Mouse (Mus musculus) olfactory bulb, adult 2 months (tissue): ENCODE measurements around the gene Braf. TPM values are rescaled to one million over a fixed set of nuclear protein-coding genes. Genes with fewer than 3 reads are reported as not detected.

Experiments used
- H3K27ac ChIP-seq: fragments of 200-500 bp; 2 replicates; pipeline ENCODE4 v1.5.1; 2012; ENCODE audit warnings: low read depth, low read length; ENCODE audit not compliant: insufficient read depth
- H3K4me1 ChIP-seq: fragments of 200-500 bp; 2 replicates; pipeline ENCODE4 v1.6.1; 2012; ENCODE audit warnings: low read length; ENCODE audit not compliant: control insufficient read depth, insufficient read depth
- H3K4me3 ChIP-seq: fragments of 200-500 bp; 2 replicates; pipeline ENCODE4 v1.5.1; 2012; ENCODE audit warnings: mild to moderate bottlenecking, low read depth, low read length, moderate library complexity; ENCODE audit not compliant: insufficient read depth
- CTCF ChIP-seq: fragments of 200-500 bp; IDR thresholded peaks from 2 replicates; pipeline ENCODE4 v1.5.1; 2012; ENCODE audit warnings: low read depth, mild to moderate bottlenecking, low read length, moderate library complexity; ENCODE audit not compliant: insufficient read depth
- POLR2A ChIP-seq: fragments of 200-500 bp; IDR thresholded peaks from 2 replicates; pipeline ENCODE4 v1.6.1; 2012; ENCODE audit warnings: mild to moderate bottlenecking, low read depth, low read length, moderate library complexity; ENCODE audit not compliant: insufficient read depth
- WGBS: fragments of 180-500 bp; shearing (Covaris S2); methylation state at CpG from one replicate; pipeline ENCODE4 v1.1.7; 2018; 5-methylcytosine and 5-hydroxymethylcytosine counted together
- polyA plus RNA-seq: library from polyadenylated mRNA; stranded (reverse); fragments of >200 nt; gene quantifications from 2 replicates; pipeline ENCODE4 v1.2.4, GENCODE M21; 2012; ENCODE audit warnings: low replicate concordance; ENCODE audit not compliant: missing spikeins, insufficient read depth, insufficient read length

Gene Braf
- polyA plus RNA-seq, 1 experiment = not detected

GRCm38 (mm10) chr6:39592401-39593214 lies 132.7 kb downstream of the Braf start, which contains the start of gene Ndufb2:
TSS of gene Ndufb2 (plus strand) at chr6:39592574.
- peaks cover 3% of the 10 kb centered on the region for H3K4me1 ChIP-seq
- peak within 1 kb of the TSS; percentile 98 for H3K27ac ChIP-seq
- WGBS = under 1% methylated on average over 56 of the region's 56 CpGs
- TF ChIP-seq POLR2A (peak; percentile 90), CTCF (no peak)
- peak within 1 kb of the TSS; percentile 78 for H3K4me3 ChIP-seq

GRCm38 (mm10) chr6:39591481-39591880 lies 133.8 kb downstream of the Braf start:
- Histone ChIP-seq H3K27ac (no peak overlapping the region), H3K4me1 (peaks cover 3% of the 10 kb centered on the region), H3K4me3 (no peak overlapping the region)
- TF ChIP-seq POLR2A = no peak
- TF ChIP-seq CTCF = no peak
- 86% methylated on average over 4 of the region's 4 CpGs for WGBS

- TF ChIP-seq POLR2A = no peak
- no peak for TF ChIP-seq CTCF
- 98% methylated on average over 6 of the region's 6 CpGs for WGBS
- Histone ChIP-seq H3K27ac (no peak within 1 kb of the TSS), H3K4me3 (no peak within 1 kb of the TSS), H3K4me1 (no peaks in the 10 kb centered on the region)
Measured at GRCm38 (mm10) chr6:39585517-39585916, 139.7 kb downstream of the Braf start, which contains the start of gene Gm42420. TSS of gene Gm42420 (plus strand) at chr6:39585753.

GRCm38 (mm10) chr6:39581087-39581784 lies 144.0 kb downstream of the Braf start:
- H3K4me3 ChIP-seq = no peak overlapping the region
- no peak for TF ChIP-seq POLR2A
- no peak for TF ChIP-seq CTCF
- H3K4me1 ChIP-seq = no peaks in the 10 kb centered on the region
- WGBS = 86% methylated on average over 7 of the region's 7 CpGs
- no peak overlapping the region for H3K27ac ChIP-seq

GRCm38 (mm10) chr6:39580558-39580957 lies 144.7 kb downstream of the Braf start:
- Histone ChIP-seq H3K4me3 (no peak overlapping the region), H3K4me1 (no peaks in the 10 kb centered on the region), H3K27ac (no peak overlapping the region)
- TF ChIP-seq POLR2A (no peak), CTCF (no peak)
- 90% methylated on average over 2 of the region's 2 CpGs for WGBS

- Histone ChIP-seq H3K27ac (no peak overlapping the region), H3K4me3 (no peak overlapping the region), H3K4me1 (peaks cover 6% of the 10 kb centered on the region)
- 88% methylated on average over 7 of the region's 7 CpGs for WGBS
- no peak for TF ChIP-seq POLR2A
- no peak for TF ChIP-seq CTCF
Measured at GRCm38 (mm10) chr6:39579552-39579951, 145.7 kb downstream of the Braf start.

- TF ChIP-seq CTCF = no peak
- TF ChIP-seq POLR2A = no peak
- peak overlapping the region; percentile 59 for H3K4me3 ChIP-seq
- peaks cover 10% of the 10 kb centered on the region for H3K4me1 ChIP-seq
- 76% methylated on average over 7 of the region's 7 CpGs for WGBS
- H3K27ac ChIP-seq = no peak overlapping the region
Measured at GRCm38 (mm10) chr6:39574951-39575350, 150.3 kb downstream of the Braf start.

- Histone ChIP-seq H3K27ac (peak overlapping the region; percentile 75; the same call in 1 of the 2 replicates), H3K4me1 (peaks cover 10% of the 10 kb centered on the region), H3K4me3 (peak overlapping the region; percentile 59)
- TF ChIP-seq POLR2A = no peak
- TF ChIP-seq CTCF = no peak
- 16% methylated on average over 10 of the region's 10 CpGs for WGBS
Measured at GRCm38 (mm10) chr6:39574555-39574869, 150.8 kb downstream of the Braf start.

GRCm38 (mm10) chr6:39573791-39574554 lies 151.3 kb downstream of the Braf start, which contains the start of gene Adck2:
TSS of gene Adck2 (plus strand) at chr6:39573873.
- Histone ChIP-seq H3K27ac (peak within 1 kb of the TSS; percentile 75), H3K4me1 (peaks cover 10% of the 10 kb centered on the region), H3K4me3 (peak within 1 kb of the TSS; percentile 59)
- 0% methylated on average over 49 of the region's 49 CpGs for WGBS
- TF ChIP-seq CTCF (0 out of 2 replicates have a peak, but pooled peaks have one; percentile 7), POLR2A (peak; percentile 60)
